ENCODE assay signal across 14 mouse cellular contexts in genomic region chr2:17977645-17978044, GRCm38 (mm10). TPM values are rescaled to one million over a fixed set of nuclear protein-coding genes. Genes with fewer than 3 reads are reported as not detected.
"Had no signal": no experiment of that assay in that cellular context is flagged by ENCODE, and none has a peak within 500 bp of the region (broad histone marks: within the 10 kb centered on the region; RNA-seq: fewer than 3 reads in every experiment).

No protein-coding gene starts in this region.

RNA-seq across cellular contexts. Expression of gene H2al2a, which starts 19.1 kb away (rescaled TPM):
- polyA plus RNA-seq: lung, embryonic 14.5 days; lung, embryonic 16.5 days; midbrain, embryonic 10.5 days; midbrain, embryonic 12.5 days; midbrain, embryonic 14.5 days; midbrain, embryonic 16.5 days; myocyte; neural tube, embryonic 11.5 days; neural tube, embryonic 13.5 days; neural tube, embryonic 15.5 days; small intestine, adult 2 months; stomach, embryonic 14.5 days; stomach, embryonic 16.5 days; thymus, postnatal 0 days had no signal
